Mouse (Mus musculus) adrenal gland, adult 18-20 months (tissue): Measurements from ENCODE around the gene Cadps2. TPM values are rescaled to one million over a fixed set of nuclear protein-coding genes. Genes with fewer than 3 reads are reported as not detected.

Experiments used
- DNase-seq, 2 experiments: peaks; one replicate each; pipeline ENCODE4 v3.0.0; 2021 to 2022; ENCODE audit warnings: low spot score in 2 of 2
- total RNA-seq, 2 experiments: library from RNA; stranded (reverse); gene quantifications; 1 replicate in 1 of 2; 2 replicates in 1 of 2; pipeline ENCODE4 v1.2.3; 2021

The Cadps2 gene
- total RNA-seq, 2 experiments from 2014 or later, result 2.9 to 9.1 TPM

DNA sequence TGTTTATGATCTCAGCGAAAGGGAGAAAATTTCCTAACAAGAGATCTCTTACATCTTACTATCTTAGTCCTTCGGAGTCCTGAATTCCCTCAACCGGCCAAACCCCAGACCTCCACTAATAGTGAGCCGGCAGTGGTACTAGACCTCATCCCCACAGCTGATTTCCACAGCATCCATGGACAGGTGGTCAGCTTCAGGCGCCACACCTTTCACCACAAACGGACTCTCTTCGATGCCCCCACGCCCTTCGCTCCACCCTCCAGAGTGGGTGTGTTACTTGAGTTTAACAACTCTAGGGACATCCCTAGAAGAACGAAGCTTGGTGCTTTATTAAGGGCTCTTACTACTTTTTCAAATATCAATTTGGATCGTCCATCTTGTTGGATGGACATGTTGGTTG lies 584.6 kb downstream of the Cadps2 start:
- DNase-seq, result no peak

DNA sequence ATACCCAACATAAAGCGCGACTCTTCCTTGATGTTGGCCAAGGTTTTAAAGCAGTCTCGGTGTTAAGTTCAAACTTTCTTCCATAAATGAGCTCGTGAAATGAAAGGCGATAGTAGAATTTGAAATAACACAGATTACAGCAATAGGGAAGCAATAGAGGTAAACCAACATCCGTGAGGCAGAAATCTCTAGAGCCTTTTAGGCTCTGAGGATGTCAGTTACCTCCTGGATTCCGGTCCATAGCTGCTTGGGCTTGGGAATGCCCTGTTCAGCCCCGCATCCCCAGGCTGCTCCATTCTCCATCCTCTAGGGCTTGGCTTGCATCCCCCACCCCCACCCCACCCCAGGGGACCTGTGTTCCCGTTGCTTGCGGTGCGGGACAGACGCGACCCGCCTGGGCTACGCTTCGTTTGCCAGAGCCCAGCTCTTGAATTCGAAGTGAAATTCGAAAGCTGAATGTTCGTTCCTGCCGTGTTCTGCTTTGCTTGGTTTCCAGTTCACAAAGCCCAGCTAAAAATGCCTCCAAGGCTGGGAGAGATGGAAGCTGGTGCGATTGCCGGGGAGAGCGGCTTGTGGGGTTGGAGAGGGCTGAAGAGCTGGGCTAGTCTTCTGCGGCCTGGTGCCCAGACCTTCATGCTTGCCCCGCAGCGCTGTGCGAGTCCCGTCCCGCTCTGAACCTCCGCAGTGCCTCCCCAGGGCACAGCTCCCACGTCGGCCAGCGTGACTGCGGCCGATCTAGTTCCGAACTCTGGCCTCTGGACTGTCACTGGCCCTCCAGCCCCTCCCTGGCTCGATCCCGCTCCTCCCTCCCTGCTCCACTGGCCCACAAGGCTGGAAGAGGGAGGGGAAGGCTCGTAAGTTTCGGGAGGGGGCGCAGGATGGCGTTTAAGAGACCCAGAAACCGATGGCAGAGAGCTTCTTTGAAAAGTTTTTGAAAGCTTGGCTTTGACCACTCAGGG lies 585.6 kb downstream of the Cadps2 start:
- no peak for DNase-seq

DNA sequence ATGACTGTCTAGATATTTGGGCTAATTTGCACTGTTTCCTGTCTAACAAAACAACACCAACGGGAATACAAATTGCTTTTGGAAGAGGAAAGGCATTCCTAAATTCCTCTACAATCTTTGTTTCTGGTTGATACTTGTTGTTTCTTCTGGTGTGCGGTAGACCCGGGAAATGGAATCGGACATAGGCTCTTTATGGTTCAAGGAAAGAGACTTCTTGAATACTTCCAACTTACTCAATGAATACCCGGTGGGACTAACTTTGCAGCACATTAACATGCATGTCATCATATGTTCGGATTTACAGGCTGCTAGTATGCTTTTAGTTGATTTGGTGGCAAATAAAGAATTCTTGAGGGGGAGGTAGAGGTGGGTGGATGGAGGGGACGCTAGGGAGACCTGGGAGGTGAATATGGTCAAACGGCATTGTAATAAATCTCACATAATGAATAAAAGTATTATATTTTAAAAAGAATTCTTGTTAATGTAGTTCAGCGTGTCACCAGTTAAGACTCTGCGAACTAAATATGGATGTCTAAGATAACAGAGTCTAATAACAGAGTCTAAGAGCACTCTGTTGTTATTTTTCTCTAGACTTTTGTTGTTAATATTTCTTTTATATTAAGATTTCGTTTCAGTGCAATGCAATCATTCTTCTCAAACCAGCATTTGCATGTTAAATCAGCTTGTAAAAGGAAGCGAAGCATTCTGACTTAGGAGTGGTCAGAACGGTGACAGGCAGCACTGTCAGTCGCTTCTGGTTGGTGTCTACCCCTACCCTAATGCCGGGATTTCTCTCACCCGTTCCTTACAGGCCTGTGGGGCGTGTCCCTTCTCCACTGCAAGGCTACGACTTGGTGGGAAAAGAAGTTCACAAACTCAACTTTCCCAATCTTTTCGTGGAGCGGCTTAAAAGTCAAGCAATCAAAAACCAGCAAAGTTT lies 586.8 kb downstream of the Cadps2 start:
- DNase-seq, result no peak

- no peak for DNase-seq
These were observed 587.8 kb downstream of the Cadps2 start for GRCm38 (mm10) chr6:23251431-23251830.

DNA sequence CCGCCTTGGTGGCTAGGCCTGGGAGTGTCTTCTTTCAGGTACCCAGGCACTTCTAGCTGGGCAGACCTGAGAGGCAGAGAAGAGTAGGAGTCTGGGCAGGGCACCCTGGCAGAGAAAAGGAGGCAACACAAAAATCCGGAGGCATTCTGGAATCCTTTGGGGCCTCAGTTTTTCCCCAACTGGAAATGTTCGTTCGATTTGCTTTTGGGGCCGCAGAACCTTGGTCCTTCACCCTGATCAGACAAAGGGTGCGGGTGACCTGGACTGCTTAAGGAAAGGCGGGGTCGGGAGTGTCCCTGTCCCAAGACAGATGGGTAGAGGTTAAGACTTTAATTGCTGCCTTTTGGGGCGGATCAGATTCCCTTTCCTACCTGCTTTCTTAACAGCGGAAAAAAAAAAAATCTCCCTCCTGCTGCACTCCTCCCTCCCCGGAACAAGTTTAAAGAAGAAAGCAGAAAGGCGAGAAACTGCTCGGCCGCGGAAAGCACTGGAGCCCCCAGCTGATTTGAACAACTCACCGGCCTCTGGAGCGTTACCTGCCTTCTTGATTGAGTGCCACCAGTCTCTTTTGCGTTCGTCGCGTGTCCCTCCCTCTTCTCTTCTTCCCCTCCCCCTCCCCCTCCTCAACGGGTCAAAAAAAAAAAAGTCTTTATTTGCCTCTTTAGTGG lies 588.8 kb downstream of the Cadps2 start:
- DNase-seq, result no peak

- no peak for DNase-seq
These were observed 589.5 kb downstream of the Cadps2 start for GRCm38 (mm10) chr6:23249616-23250287.

GRCm38 (mm10) chr6:23249053-23249401 lies 590.2 kb downstream of the Cadps2 start:
- DNase-seq, result no peak

DNA sequence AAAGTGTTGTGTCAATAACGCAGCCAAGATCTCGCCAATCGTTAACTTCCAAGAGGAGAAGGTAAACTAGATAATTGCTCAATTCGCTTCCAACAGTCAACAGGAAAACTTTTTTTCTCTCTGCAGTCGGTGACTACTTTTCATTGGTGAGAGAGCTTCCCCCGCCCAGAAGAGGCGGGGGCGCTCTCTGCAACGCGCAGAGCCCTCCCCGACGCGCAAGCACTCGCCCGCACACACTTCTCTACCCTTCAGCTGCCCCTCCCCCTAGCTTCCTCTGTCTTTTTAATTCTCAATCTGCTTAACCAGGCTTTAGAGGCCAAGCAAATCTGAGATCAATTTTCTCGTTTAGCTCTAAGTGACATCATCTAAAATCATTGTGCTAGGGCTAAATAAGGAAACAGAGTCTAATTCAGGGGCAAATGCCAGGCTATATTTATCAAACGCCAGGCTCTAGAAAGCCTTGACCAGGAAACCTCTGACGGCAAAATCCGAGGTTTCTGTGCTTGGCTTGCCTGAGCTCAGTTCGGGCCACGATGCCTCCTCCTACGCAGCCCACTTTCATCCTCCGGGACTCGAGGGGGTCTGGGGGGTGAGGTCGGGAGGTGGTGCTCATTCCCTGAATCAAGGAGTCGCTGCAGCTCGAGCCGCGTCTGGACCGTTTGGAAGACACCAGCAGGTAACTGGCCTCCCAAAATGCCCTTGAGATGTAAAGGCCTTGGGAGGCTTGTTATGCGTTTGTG lies 590.7 kb downstream of the Cadps2 start, which contains the start of gene Fezf1:
Fezf1 (minus strand) TSS at position 50 of the 740 bp plus-strand sequence.
- DNase-seq, result no peak

DNA sequence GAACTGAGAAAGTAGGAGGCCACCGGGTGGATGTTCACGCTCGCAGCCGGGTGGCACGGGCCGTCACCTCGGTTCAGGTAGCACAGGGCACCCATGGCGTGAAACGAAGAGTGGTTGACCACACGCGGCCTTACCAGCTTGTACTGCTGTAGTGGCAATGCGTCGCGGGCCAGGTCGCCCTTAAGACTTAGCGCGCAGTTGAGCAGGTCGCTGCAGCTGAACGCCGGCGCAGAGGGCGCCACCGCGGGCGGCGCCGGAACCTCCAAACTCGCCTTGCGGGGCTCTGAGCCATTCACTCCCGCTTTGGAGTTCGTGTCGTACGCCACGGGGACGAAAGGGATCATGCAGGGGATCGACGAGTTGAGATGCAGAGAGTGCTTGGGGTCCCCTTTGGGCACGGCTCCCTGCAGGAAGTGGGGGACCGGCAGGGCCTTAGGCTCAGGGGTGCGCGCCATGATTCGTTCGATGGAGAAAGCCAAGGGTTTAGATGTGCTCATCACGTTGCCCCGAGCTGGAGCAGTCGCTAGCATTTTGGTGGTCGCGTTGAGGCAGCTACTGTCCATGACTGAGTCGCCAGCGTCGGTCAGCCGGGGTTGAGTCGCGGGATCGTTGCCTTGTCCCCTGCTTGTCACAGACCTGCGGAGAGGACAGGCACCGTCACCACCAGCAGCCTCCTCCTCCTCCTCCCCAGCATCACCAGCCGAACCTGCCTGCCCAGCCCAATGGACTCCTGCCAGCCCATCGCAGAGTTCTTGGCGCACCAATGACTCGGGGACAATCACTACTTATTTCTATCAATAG lies 591.5 kb downstream of the Cadps2 start:
- no peak for DNase-seq

- no peak for DNase-seq
These were observed 592.3 kb downstream of the Cadps2 start for GRCm38 (mm10) chr6:23246790-23247511.

- DNase-seq, result no peak
These were observed 593.0 kb downstream of the Cadps2 start for GRCm38 (mm10) chr6:23246061-23246789.

DNA sequence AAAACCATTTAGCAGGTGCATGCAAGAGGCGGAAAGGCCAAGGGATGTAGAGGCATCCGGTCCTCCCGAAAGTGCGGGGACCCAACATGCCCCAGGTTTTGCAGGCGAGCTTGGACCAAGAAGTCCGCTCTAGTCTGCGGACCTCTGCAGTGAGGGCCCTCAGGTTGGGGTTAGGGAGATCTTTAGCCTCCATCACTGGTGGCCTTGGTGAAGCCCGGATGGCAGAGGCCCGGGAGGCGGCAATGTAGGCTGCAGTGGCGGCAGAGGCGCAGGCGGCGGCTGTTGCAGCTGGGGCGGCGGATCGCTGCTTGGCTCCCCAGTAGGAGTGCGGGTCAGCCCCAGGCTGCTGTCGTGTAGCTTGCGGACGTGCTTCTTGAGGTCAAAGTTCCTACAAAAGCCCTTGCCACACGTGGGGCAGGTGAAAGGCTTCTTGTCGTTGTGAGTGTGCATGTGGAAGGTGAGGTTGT lies 593.6 kb downstream of the Cadps2 start:
- DNase-seq, result no peak

DNA sequence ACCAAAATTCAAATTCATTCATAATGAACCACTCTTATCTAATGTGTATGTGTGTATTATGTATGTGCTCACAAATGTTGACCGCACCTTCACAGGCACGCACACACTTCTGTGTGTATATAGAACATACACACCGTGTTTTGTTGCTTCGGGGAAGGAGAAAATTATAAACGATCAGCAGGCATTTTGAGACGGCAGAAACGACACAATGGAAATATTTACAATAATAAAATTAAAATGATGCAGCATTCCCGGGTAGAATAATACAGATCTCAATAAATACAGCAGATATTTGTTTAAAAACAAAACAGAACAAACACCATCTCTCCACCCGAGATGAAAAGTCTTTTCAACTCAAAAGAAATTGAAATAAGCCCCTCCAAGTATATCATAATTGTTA lies 594.1 kb downstream of the Cadps2 start:
- no peak for DNase-seq

DNA sequence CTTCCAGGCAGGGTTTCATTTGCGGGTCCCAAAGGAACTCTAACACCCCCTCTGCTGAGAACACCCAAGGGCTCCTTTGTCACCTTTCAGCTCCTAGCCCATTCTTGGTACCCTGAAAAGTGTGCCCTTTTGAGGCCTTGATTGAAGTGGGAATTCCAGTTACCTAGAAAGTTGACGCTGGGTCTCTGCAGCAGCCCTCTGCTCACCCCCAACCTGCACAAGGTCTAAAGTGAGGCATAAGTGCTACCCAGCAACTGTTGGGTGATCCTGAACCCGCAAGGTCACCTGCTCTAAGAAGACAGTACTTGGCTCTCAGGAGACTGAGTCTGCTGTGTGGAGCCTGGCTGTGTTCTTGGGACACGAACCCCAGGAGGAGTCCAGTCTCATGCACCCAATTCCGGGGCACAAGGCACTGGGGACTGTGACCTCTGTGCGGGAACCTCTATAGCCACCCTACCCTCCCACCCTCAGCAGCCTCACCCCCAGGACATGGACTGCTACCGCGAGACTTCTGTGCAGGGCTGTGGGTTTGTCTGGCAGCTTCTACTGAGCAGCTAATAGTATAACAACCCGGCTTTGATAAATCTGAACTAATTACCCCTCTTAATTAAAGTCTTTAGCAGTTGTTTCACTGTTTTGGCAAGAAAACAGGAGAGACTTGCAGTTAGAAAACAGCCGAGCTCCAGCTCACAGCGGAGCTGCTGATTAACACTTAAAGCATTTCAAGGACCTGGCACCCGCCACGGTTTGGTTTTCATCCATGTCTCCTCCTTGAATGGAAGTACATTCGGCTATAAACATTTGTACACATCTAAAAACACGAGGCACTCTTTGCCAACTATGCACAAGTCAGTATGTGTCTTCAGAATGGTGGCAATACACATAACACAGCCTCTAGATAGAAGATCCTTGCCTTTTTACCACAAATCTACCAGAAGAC lies 595.1 kb downstream of the Cadps2 start:
- no peak for DNase-seq
